Mouse (Mus musculus) forebrain, embryonic 16.5 days (tissue): ENCODE data around the gene Scamp5. TPM values are rescaled to one million over a fixed set of nuclear protein-coding genes. Genes with fewer than 3 reads are reported as not detected.
"Not testable (repeated sequence)": the region's sequence is repeated elsewhere in the genome, so short reads cannot be mapped to it uniquely, and the experiment has no call there.

Experiments
- ATAC-seq: fragments of 200-750 bp; cut with Nextera tagmentation; 2 replicates; pipeline ENCODE4 v1.8.0; 2017; ENCODE audit warnings: mild to moderate bottlenecking, moderate library complexity
- H3K27ac ChIP-seq: fragments of 300-500 bp; sonication (generic); 2 replicates; pipeline ENCODE4 v1.5.1; 2014; ENCODE audit warnings: low read length, control low read depth
- H3K27me3 ChIP-seq: fragments of 300-500 bp; sonication (generic); replicated peaks from 2 replicates; pipeline ENCODE4 v1.6.1; 2014; ENCODE audit warnings: low read length; ENCODE audit not compliant: control insufficient read depth, insufficient read depth
- H3K36me3 ChIP-seq: fragments of 300-500 bp; sonication (generic); 2 replicates; pipeline ENCODE4 v1.6.1; 2014; ENCODE audit not compliant: control insufficient read depth, insufficient read depth
- H3K4me1 ChIP-seq: fragments of 300-500 bp; sonication (generic); replicated peaks from 2 replicates; pipeline ENCODE4 v1.6.1; 2014; ENCODE audit warnings: low read length; ENCODE audit not compliant: control insufficient read depth, insufficient read depth
- H3K4me2 ChIP-seq: fragments of 300-500 bp; sonication (generic); 2 replicates; pipeline ENCODE4 v1.6.1; 2014; ENCODE audit warnings: mild to moderate bottlenecking, low read length, control low read depth
- H3K4me3 ChIP-seq: fragments of 300-500 bp; sonication (generic); replicated peaks from 2 replicates; pipeline ENCODE4 v1.5.1; 2014; ENCODE audit warnings: mild to moderate bottlenecking, low read length, control low read depth
- H3K9ac ChIP-seq: fragments of 300-500 bp; sonication (generic); replicated peaks from 2 replicates; pipeline ENCODE4 v1.6.1; 2014; ENCODE audit warnings: low read depth, low read length, control low read depth
- H3K9me3 ChIP-seq: fragments of 300-500 bp; sonication (generic); 2 replicates; pipeline ENCODE4 v1.6.1; 2016; ENCODE audit warnings: low read length; ENCODE audit not compliant: control insufficient read depth
- WGBS: fragments of 180-500 bp; shearing (Covaris S2); extraction: QIAGEN DNeasy Blood & Tissue Kit; methylation state at CpG from one replicate; pipeline ENCODE4 v1.1.7; 2014; 5-methylcytosine and 5-hydroxymethylcytosine counted together
- polyA plus RNA-seq: library from polyadenylated mRNA; unstranded; fragments of >200 nt; fragmentation: Nextera tagmentation; extraction: Ambion mirVana; gene quantifications from 2 replicates; pipeline ENCODE4 v1.2.1, GENCODE M21; 2015

Scamp5 gene
- polyA plus RNA-seq, 1 experiment from 2014 or later = 135 TPM

DNA sequence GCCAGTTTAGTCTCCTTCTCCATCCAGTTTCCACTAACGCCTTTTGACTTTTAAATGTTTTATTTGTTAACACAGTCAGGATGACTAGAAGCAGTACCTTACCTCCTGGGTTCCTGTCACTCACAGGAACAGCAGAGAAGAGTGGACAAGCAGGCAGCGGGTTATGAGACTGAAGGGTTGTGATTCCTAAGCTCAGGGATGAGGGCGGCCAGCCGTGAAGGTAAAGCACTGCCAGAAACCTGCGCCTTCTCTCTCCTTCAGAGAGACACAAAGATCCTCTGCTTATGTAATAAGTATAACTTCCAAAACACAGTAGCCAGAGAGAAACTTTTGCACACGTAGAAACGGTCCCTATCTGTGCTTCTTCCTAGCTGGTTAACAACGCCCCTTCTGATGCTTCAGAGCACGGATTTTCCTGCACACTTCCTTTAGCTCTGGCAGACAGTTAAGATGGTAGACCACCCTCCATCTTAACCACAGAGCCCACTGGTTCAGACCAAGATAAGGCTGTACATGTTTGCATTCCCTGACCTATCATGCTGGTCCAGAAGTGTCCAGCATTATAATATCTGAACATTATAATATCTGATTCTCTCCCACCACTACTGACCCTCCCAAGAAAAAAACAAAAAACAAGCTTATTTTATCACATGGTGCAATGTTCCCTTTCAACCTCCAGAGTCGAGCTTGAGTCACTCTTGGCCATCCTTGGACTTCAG, 29.8 kb downstream of the Scamp5 start:
- Histone ChIP-seq H3K9ac (no peak overlapping the region), H3K4me2 (no peak overlapping the region), H3K27ac (no peak overlapping the region), H3K4me1 (peaks cover 11% of the 10 kb centered on the region), H3K36me3 (peaks cover 11% of the 10 kb centered on the region; the same call in 1 of the 2 replicates), H3K4me3 (no peak overlapping the region), H3K27me3 (no peaks in the 10 kb centered on the region), H3K9me3 (no peaks in the 10 kb centered on the region)
- ATAC-seq = no peak
- WGBS = 86% methylated on average over 10 of the region's 10 CpGs

DNA sequence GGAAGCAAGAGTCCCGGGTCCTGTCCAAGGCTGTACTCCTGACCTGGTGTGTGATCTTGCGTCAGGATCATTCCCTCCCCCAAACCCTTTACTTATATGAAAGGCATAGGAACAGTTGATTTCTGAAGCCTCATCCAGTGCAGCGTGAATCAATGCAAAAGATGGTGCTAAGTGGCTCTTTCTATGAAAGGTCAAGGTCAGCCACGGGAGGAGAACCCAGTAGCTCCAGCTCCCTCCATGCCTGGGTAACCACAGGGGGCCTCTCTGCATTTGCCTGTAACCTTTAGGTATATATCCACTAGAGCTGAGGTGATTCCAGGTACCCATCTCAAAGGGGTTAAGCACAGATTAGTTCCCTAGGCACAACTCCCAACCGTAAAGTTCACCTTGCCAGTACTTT, 31.7 kb downstream of the Scamp5 start:
- Histone ChIP-seq H3K9ac (no peak overlapping the region), H3K27ac (no peak overlapping the region)

DNA sequence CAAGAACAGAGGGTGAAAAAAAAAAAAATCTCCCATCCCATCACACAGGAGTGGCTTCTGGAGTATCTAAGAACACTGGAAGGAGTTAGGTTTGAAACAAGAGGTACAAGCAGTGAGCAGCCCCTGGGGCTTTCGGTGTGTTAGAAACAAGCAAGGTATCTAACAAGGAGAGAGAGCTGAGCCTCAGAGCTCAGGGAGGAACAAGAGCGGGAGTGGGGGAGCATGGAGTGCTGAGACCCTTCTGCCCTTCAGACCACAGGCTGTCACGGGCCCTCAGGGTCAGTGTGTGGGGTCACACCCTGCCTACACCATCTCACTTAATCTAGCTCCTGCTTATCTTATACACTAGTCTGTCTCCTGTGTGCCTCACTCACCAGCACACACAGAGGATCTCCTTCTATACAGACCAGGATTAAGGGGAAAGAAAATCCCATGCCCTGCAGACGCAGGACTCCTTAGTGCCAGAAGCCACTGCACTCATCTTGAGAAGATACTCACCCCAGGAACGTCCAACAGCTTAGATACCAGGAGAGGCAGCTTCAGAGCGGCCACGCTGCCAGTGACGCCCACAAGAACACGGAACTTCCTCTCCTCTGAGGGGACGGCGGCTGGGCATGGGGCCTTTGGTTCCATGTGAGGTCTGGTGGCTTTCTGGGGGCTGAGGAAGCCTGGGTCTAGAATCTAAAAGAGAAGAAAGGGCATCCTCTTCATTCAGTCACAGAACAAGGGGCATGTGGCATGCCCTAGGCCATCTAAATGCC, 33.3 kb downstream of the Scamp5 start:
- H3K9me3 ChIP-seq = no peaks in the 10 kb centered on the region
- no peaks in the 10 kb centered on the region for H3K36me3 ChIP-seq
- H3K27ac ChIP-seq = no peak overlapping the region
- H3K4me1 ChIP-seq = peaks cover 23% of the 10 kb centered on the region
- no peak overlapping the region for H3K4me2 ChIP-seq
- no peak overlapping the region for H3K4me3 ChIP-seq
- no peak overlapping the region for H3K9ac ChIP-seq
- 92% methylated on average over 11 of the region's 11 CpGs for WGBS
- H3K27me3 ChIP-seq = no peaks in the 10 kb centered on the region
- no peak for ATAC-seq

More for the DNA sequence above, 31.7 kb downstream of the Scamp5 start:
- Histone ChIP-seq H3K36me3 (peaks cover 3% of the 10 kb centered on the region; the same call in 1 of the 2 replicates), H3K4me3 (no peak overlapping the region), H3K4me2 (no peak overlapping the region), H3K4me1 (peaks cover 18% of the 10 kb centered on the region), H3K27me3 (no peaks in the 10 kb centered on the region), H3K9me3 (no peaks in the 10 kb centered on the region)
- no peak for ATAC-seq
- WGBS = 81% methylated on average over 5 of the region's 5 CpGs

DNA sequence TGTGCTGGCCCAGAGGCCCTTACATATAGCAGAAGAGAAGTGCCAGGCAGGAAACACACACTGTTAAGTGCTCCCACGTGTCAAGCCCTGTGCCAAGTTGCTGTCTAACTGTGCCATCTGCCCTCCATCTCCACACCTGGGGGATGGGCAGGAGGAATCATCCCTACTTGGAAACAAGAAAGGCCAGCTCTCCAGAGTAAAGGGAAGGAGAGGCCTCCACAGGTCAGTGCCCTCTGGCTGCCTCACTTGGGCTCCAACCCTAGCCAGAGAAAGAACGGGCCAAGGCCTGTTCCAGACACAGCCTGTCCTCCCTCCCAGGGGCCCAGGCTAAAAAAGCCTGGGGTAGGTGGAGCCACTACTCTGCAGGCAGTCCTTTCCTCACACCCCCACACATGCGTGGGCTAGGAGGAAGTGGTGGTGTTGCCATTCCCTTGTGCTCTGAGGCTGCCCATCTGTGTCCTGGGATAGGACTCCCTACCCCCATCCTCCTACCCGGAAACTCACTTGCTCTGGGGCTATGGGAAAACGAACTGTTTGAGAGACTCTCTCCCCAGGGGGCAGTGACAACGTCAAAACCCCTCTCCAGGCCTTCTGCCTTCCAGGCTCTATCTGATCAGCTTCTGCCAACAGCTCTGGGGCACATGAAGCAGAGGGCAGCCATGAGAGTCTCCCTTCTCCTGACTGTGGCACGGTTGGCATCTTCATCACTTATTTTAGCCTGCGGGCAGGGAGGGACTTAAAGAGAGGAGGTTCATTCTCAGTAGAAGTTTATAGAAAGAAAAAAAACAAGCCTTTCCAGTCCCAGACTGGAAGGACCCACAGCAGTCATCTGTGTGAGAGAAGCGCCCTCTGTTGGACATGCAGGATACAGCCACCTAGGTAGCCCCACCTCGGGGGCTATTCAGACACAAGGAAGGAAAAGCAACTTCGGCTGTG, 34.5 kb downstream of the Scamp5 start:
- ATAC-seq = peak; percentile 69
- Histone ChIP-seq H3K4me2 (no peak overlapping the region), H3K9me3 (no peaks in the 10 kb centered on the region), H3K27ac (no peak overlapping the region), H3K4me1 (peaks cover 17% of the 10 kb centered on the region), H3K27me3 (no peaks in the 10 kb centered on the region), H3K36me3 (no peaks in the 10 kb centered on the region), H3K9ac (0 out of 2 replicates have a peak overlapping the region, but pooled peaks have one; percentile 2), H3K4me3 (no peak overlapping the region)
- WGBS = 21% methylated on average over 11 of the region's 11 CpGs

DNA sequence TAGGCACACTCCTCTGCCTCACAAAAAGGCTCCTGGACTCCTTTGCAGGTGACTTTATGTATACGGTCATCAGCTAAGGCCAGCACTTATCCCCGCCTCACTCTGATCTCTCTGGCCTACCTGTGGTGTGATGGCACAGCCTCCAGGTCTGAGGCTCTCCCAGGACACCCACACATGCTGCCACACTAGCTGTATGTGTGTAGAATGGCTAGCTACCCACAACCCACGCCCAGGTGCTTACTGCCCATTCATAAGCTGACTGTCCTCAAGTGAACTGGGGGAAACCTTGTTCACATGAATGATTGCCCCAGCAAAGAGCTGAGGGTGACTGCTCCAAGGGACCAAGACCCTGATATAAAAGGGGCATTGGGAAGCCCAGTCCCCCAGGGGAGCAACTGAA, 35.4 kb downstream of the Scamp5 start:
- ATAC-seq = no peak

DNA sequence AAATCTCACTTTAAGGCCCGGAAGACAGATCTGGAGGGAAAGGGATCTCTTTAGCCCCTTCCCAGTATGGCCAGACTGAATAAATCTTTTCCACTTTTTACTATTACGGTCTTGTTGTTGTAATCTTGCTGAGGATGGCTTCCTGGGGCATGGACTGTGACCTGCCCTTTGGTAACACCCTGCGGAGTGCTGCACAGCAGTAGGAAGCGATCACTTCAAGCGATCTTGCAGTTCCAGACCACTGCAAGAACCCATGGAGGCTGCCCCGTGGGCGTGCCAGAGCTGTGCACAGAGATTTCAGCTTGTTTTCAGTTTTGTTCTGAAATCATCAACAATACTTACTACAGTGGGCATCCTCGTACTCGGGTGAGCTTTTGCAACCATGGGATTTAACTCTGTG, 36.7 kb downstream of the Scamp5 start:
- H3K27me3 ChIP-seq = no peaks in the 10 kb centered on the region
- 25% methylated on average over 9 of the region's 9 CpGs for whole genome bisulfite sequencing
- H3K4me3 ChIP-seq = no peak overlapping the region
- H3K27ac ChIP-seq = no peak overlapping the region
- H3K4me1 ChIP-seq = peaks cover 17% of the 10 kb centered on the region
- H3K4me2 ChIP-seq = no peak overlapping the region
- peak overlapping the region; percentile 24; the same call in 1 of the 2 replicates for H3K9ac ChIP-seq
- H3K36me3 ChIP-seq = no peaks in the 10 kb centered on the region
- ATAC-seq = no peak
- no peaks in the 10 kb centered on the region for H3K9me3 ChIP-seq

More for the DNA sequence above, 35.4 kb downstream of the Scamp5 start:
- Histone ChIP-seq H3K4me3 (no peak overlapping the region), H3K36me3 (no peaks in the 10 kb centered on the region), H3K9me3 (no peaks in the 10 kb centered on the region), H3K4me1 (peaks cover 17% of the 10 kb centered on the region), H3K9ac (no peak overlapping the region), H3K4me2 (no peak overlapping the region), H3K27me3 (no peaks in the 10 kb centered on the region), H3K27ac (no peak overlapping the region)
- WGBS = 92% methylated on average over 3 of the region's 3 CpGs

DNA sequence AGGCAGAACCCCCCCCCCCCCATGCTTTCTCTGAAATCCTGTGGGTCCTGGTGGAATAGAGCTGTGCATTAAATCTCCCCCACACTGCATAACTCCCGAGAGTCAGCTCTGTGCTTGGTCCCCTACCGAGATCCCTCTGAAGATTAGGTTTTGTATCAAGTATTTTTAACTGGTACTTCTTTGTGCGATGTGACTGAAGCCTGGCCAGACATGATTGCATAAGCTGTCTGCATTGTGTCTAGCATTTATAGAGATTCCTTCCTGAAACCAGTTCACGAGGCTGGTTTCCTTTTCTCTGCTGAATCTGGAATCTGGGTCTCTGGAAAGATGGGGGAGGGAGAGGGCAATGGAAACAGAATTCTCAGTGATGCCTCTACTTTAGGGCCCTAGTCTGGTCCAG, 39.5 kb downstream of the Scamp5 start:
- Histone ChIP-seq H3K36me3 (no peaks in the 10 kb centered on the region), H3K4me2 (no peak overlapping the region), H3K4me1 (peaks cover 15% of the 10 kb centered on the region), H3K9me3 (no peaks in the 10 kb centered on the region), H3K27me3 (no peaks in the 10 kb centered on the region), H3K27ac (no peak overlapping the region), H3K9ac (no peak overlapping the region), H3K4me3 (no peak overlapping the region)
- no peak for ATAC-seq
- WGBS = 42% methylated on average over 4 of the region's 4 CpGs

DNA sequence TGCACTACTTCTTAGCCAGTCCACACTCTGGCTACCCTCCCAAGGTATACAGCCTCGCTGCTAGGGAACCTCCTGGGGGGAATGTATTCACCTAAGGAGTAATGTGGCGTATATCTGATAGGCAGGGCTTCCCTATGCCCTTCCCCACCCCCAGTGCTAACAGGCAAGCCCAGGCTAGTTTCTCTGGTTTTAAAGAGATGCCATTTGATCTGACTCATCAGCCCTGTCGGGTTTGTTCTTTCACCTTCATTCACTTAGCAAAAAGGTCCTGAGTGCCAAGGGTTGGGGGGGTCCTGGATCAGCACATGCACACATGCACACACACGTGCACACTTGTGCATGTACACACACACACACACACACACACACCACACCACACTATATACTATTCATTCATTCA, 39.9 kb downstream of the Scamp5 start:
- Histone ChIP-seq H3K27me3 (no peaks in the 10 kb centered on the region), H3K9me3 (no peaks in the 10 kb centered on the region), H3K36me3 (no peaks in the 10 kb centered on the region), H3K4me1 (peaks cover 11% of the 10 kb centered on the region), H3K27ac (no peak overlapping the region), H3K9ac (no peak overlapping the region), H3K4me3 (no peak overlapping the region), H3K4me2 (no peak overlapping the region)
- no peak for ATAC-seq
- WGBS = 58% methylated on average over 4 of the region's 4 CpGs

DNA sequence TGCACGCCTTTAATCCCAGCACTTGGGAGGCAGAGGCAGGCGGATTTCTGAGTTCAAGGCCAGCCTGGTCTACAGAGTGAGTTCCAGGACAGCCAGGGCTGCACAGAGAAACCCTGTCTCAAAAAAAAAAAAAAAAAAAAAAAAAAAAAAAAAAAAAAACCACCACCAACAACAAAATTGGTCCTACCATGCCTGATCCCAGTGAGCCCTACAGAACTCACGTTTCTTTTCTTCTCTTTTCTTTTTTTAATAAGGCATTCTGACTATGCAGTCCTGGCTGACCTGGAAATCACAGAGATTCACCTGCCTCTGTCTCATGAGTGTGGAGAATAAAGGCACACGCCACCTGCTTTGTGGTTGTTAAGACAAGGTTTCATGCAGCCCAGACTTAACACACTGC, 40.7 kb downstream of the Scamp5 start:
- ATAC-seq, H3K36me3 ChIP-seq, H3K27me3 ChIP-seq, H3K4me3 ChIP-seq, H3K4me2 ChIP-seq, H3K4me1 ChIP-seq, H3K27ac ChIP-seq, H3K9ac ChIP-seq, H3K9me3 ChIP-seq: not testable (repeated sequence)
- 84% methylated on average over 4 of the region's 4 CpGs for WGBS
